Comparison of ENCODE assay signal across 8 mouse cellular contexts in genomic region chr17:23548615-23549014, GRCm38 (mm10). TPM values are rescaled to one million over a fixed set of nuclear protein-coding genes. Genes with fewer than 3 reads are reported as not detected.
DNase-seq lines count a peak whose midpoint lies in the region; ATAC-seq and TF ChIP-seq lines count a peak whose summit lies in the region.

No protein-coding gene starts in this region.

- no peak overlapping the region for H3K27ac ChIP-seq in embryonic fibroblast, embryonic 13.5 days (ENCODE audit: insufficient read depth, low read length)
- no peak overlapping the region for H3K27ac ChIP-seq in heart, embryonic 11.5 days (ENCODE audit: low read depth, low read length)
- H3K27ac ChIP-seq in kidney, embryonic 16.5 days (ENCODE audit: low read length) = no peak overlapping the region
- peak overlapping the region; percentile 45 for H3K27ac ChIP-seq in midbrain, postnatal 0 days (ENCODE audit: low read depth, low read length)

- no peaks in the 10 kb centered on the region for H3K36me3 ChIP-seq in heart, embryonic 11.5 days (ENCODE audit: control insufficient read depth, insufficient read depth, low read length)
- H3K36me3 ChIP-seq in kidney, embryonic 16.5 days (ENCODE audit: insufficient read depth, low read length) = no peaks in the 10 kb centered on the region
- H3K36me3 ChIP-seq in midbrain, postnatal 0 days (ENCODE audit: insufficient read depth, low read length) = 0 out of 2 replicates have a peak, but pooled peaks cover 4% of the 10 kb centered on the region

- peak; percentile 82 for DNase-seq in CD4-positive helper T cell, adult 2 months (ENCODE audit: low read depth, low spot score)
- DNase-seq in brain, adult 2 months (ENCODE audit: low read depth, low spot score) = peak; percentile 95
- DNase-seq in liver = peak; percentile 95
- DNase-seq in midbrain, postnatal 0 days (ENCODE audit: low spot score) = peak; percentile 86
- peak; percentile 85 to 88 for DNase-seq in spleen, postnatal 10 days (ENCODE audit: low spot score in 2 of 2)

- no peak for TF ChIP-seq POLR2A in embryonic fibroblast, embryonic 13.5 days (IDR thresholded peaks at IDR 0.05; ENCODE audit: low read depth, low read length)

- no peak overlapping the region for H3K9ac ChIP-seq in heart, embryonic 11.5 days (ENCODE audit: low read depth, low read length)
- H3K9ac ChIP-seq in kidney, embryonic 16.5 days (replicated peaks; ENCODE audit: low read length) = no peak overlapping the region; the same call in 1 of the 2 replicates
- H3K9ac ChIP-seq in midbrain, postnatal 0 days (replicated peaks; ENCODE audit: low read length, poor library complexity, severe bottlenecking) = no peak overlapping the region

- H3K9me3 ChIP-seq in heart, embryonic 11.5 days (replicated peaks; ENCODE audit: control insufficient read depth, low read length) = no peaks in the 10 kb centered on the region
- no peaks in the 10 kb centered on the region for H3K9me3 ChIP-seq in kidney, embryonic 16.5 days (ENCODE audit: low read length)
- no peaks in the 10 kb centered on the region for H3K9me3 ChIP-seq in midbrain, postnatal 0 days (ENCODE audit: low read length)

- peak overlapping the region; percentile 67 for H3K4me3 ChIP-seq in embryonic fibroblast, embryonic 13.5 days (ENCODE audit: insufficient read depth, low read length)
- H3K4me3 ChIP-seq in heart, embryonic 11.5 days (ENCODE audit: low read depth, low read length) = peak overlapping the region; percentile 71
- peak overlapping the region; percentile 73 for H3K4me3 ChIP-seq in kidney, embryonic 16.5 days (ENCODE audit: low read length)
- H3K4me3 ChIP-seq in midbrain, postnatal 0 days (ENCODE audit: low read depth, low read length) = peak overlapping the region; percentile 55

- no peak for TF ChIP-seq CTCF in embryonic fibroblast, embryonic 13.5 days (IDR thresholded peaks at IDR 0.05; ENCODE audit: borderline replicate concordance, insufficient read depth, low read length)
- no peak for TF ChIP-seq CTCF in midbrain, postnatal 0 days (IDR thresholded peaks at IDR 0.05)

- no peaks in the 10 kb centered on the region for H3K27me3 ChIP-seq in heart, embryonic 11.5 days (ENCODE audit: control insufficient read depth, insufficient read depth, low read length)
- 0 out of 2 replicates have a peak, but pooled peaks cover 2% of the 10 kb centered on the region for H3K27me3 ChIP-seq in kidney, embryonic 16.5 days (ENCODE audit: insufficient read depth, low read length)
- no peaks in the 10 kb centered on the region for H3K27me3 ChIP-seq in midbrain, postnatal 0 days (ENCODE audit: insufficient read depth, low read length)

- H3K4me1 ChIP-seq in embryonic fibroblast, embryonic 13.5 days (ENCODE audit: control insufficient read depth, insufficient read depth, low read length) = peaks cover under 1% of the 10 kb centered on the region; the same call in 1 of the 2 replicates
- no peaks in the 10 kb centered on the region; the same call in 1 of the 2 replicates for H3K4me1 ChIP-seq in heart, embryonic 11.5 days (ENCODE audit: control insufficient read depth, insufficient read depth, low read length)
- H3K4me1 ChIP-seq in kidney, embryonic 16.5 days (ENCODE audit: insufficient read depth, low read length) = peaks cover 9% of the 10 kb centered on the region; the same call in 1 of the 2 replicates
- 0 out of 2 replicates have a peak, but pooled peaks cover 3% of the 10 kb centered on the region for H3K4me1 ChIP-seq in midbrain, postnatal 0 days (ENCODE audit: insufficient read depth, low read length)

- peak; percentile 66 for ATAC-seq in heart, embryonic 11.5 days (replicated peaks; ENCODE audit: insufficient number of reproducible peaks, low FRiP score, low TSS enrichment)
- ATAC-seq in kidney, embryonic 16.5 days (ENCODE audit: low FRiP score, low TSS enrichment) = peak; percentile 7; the same call in 1 of the 2 replicates
- ATAC-seq in midbrain, postnatal 0 days (ENCODE audit: low FRiP score) = no peak

- peak overlapping the region; percentile 73 for H3K4me2 ChIP-seq in heart, embryonic 11.5 days
- peak overlapping the region; percentile 72 for H3K4me2 ChIP-seq in kidney, embryonic 16.5 days (replicated peaks; ENCODE audit: low read depth, low read length)
- peak overlapping the region; percentile 82 for H3K4me2 ChIP-seq in midbrain, postnatal 0 days (ENCODE audit: low read depth, low read length, poor library complexity, severe bottlenecking)

- under 1% methylated on average over 15 of the region's 15 CpGs for WGBS in heart, embryonic 11.5 days (ENCODE audit: insufficient replicate concordance)
- 1% methylated on average over 15 of the region's 15 CpGs for WGBS in kidney, embryonic 16.5 days
- WGBS in midbrain, postnatal 0 days = under 1% methylated on average over 15 of the region's 15 CpGs

RNA-seq across cellular contexts. Expression of gene Zfp213, which starts 15.4 kb away (rescaled TPM):
- polyA plus RNA-seq in embryonic fibroblast, embryonic 13.5 days (2011; ENCODE audit: insufficient read length, low read depth, missing spikeins) = 6.5 TPM in 2 replicates
- 15.1 and 17.4 TPM in 2 replicates for polyA plus RNA-seq in heart, embryonic 11.5 days (2014; fragmentation: Nextera tagmentation; extraction: Ambion mirVana)
- polyA plus RNA-seq in kidney, embryonic 16.5 days (2015; fragmentation: Nextera tagmentation; extraction: Ambion mirVana) = 24.1 and 26.5 TPM in 2 replicates
- 16.9 and 21.7 TPM in 2 replicates for total RNA-seq in midbrain, postnatal 0 days (2014; rRNA removed)
- 10.0 and 10.7 TPM in 2 replicates for polyA plus RNA-seq in midbrain, postnatal 0 days (2015; fragmentation: Nextera tagmentation; extraction: Ambion mirVana)

RNA-seq across cellular contexts. Expression of gene Zfp13, which starts 50.7 kb away (rescaled TPM):
- polyA plus RNA-seq in embryonic fibroblast, embryonic 13.5 days (2011; ENCODE audit: insufficient read length, low read depth, missing spikeins) = 5.3 and 8.1 TPM in 2 replicates
- polyA plus RNA-seq in heart, embryonic 11.5 days (2014; fragmentation: Nextera tagmentation; extraction: Ambion mirVana) = 8.9 and 9.0 TPM in 2 replicates
- polyA plus RNA-seq in kidney, embryonic 16.5 days (2015; fragmentation: Nextera tagmentation; extraction: Ambion mirVana) = 19.1 and 19.3 TPM in 2 replicates
- total RNA-seq in midbrain, postnatal 0 days (2014; rRNA removed) = 36.2 and 48.2 TPM in 2 replicates
- polyA plus RNA-seq in midbrain, postnatal 0 days (2015; fragmentation: Nextera tagmentation; extraction: Ambion mirVana) = 23.3 and 26.3 TPM in 2 replicates

RNA-seq across cellular contexts. Expression of gene Zscan10, which starts 52.0 kb away (rescaled TPM):
- not detected in 2 replicates for polyA plus RNA-seq in embryonic fibroblast, embryonic 13.5 days (2011; ENCODE audit: insufficient read length, low read depth, missing spikeins)
- not detected in 2 replicates for polyA plus RNA-seq in heart, embryonic 11.5 days (2014; fragmentation: Nextera tagmentation; extraction: Ambion mirVana)
- 0.26 TPM in 1 of 2 replicates, not detected in the other for polyA plus RNA-seq in kidney, embryonic 16.5 days (2015; fragmentation: Nextera tagmentation; extraction: Ambion mirVana)
- not detected in 2 replicates for total RNA-seq in midbrain, postnatal 0 days (2014; rRNA removed)
- polyA plus RNA-seq in midbrain, postnatal 0 days (2015; fragmentation: Nextera tagmentation; extraction: Ambion mirVana) = not detected in 2 replicates
